Mouse (Mus musculus): ENCODE results near the gene Tox3.

GRCm38 (mm10) chr8:90371611-90372222, 23.6 kb upstream of the Tox3 start:
- no peak for TF ChIP-seq CTCF (IDR thresholded peaks at IDR 0.05; ENCODE audit: low read depth)
- no peak for TF ChIP-seq EP300 (IDR thresholded peaks at IDR 0.05; ENCODE audit: low read depth)
